8 mouse cellular contexts compared by ENCODE assay signal in the genomic region with DNA sequence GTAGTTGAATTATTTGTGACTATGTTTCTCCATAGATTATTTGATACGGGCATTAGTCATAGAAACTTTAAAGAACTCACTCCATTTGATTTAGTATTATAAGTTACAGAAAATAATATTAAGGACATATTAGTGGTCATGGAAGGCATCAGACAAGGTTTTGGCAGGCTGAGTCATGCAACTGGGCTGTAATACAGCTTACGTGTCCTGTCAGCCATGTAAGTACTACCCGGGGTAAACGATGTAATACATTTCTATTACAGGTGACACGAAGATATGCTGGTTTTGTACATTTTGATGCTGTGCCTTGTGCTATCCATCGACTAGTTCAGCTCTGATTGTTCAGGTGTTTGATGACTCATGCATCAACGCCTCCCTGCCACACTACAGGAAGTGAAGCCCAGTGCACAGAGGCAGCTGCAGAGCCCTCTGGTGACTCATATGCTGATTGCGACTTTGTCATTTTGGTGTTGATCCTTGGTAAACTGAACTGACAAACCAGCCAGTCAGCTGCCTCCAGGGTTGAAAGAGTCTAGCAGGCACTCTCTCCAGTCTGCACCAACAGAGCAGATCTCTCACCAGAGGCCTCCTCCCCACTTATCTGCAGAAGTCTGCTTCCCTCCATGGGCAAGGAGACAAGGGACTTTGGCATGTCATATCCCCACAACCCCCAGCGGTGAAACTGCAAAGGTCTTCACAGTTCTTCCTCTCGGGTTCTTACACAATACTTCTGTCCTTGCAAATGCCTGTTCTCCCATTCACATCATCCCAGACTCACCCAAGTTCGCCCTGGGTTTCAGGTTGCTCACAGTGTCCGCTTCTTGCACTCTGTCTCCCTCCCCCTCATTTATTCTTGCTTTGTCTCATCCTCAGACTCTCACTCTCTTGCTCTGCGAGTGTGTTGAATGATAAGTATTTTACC.
DNase-seq lines count a peak whose midpoint lies in the region; ATAC-seq and TF ChIP-seq lines count a peak whose summit lies in the region.

No protein-coding gene starts in this region.

- H3K27me3 ChIP-seq in forebrain, postnatal 0 days (ENCODE audit: insufficient read depth, low read length) = no peaks in the 10 kb centered on the region
- H3K27me3 ChIP-seq in forebrain, embryonic 16.5 days (replicated peaks; ENCODE audit: control insufficient read depth, insufficient read depth, low read length) = no peaks in the 10 kb centered on the region

- H3K4me3 ChIP-seq in forebrain, postnatal 0 days (ENCODE audit: low read depth, low read length) = no peak overlapping the region
- H3K4me3 ChIP-seq in forebrain, embryonic 16.5 days (replicated peaks; ENCODE audit: low read length) = no peak overlapping the region

- TF ChIP-seq CTCF in forebrain, postnatal 0 days (IDR thresholded peaks at IDR 0.05; ENCODE audit: low read depth) = no peak

- no peak overlapping the region for H3K4me2 ChIP-seq in forebrain, postnatal 0 days (ENCODE audit: low read depth)
- no peak overlapping the region for H3K4me2 ChIP-seq in forebrain, embryonic 16.5 days (ENCODE audit: low read length)

- peak; percentile 54; the same call in 1 of the 2 replicates for ATAC-seq in forebrain, postnatal 0 days
- ATAC-seq in forebrain, embryonic 16.5 days = no peak

- WGBS in forebrain, postnatal 0 days = 73% methylated on average over 13 of the region's 13 CpGs
- 76% methylated on average over 13 of the region's 13 CpGs for WGBS in forebrain, embryonic 16.5 days

- H3K9ac ChIP-seq in forebrain, postnatal 0 days = no peak overlapping the region
- H3K9ac ChIP-seq in forebrain, embryonic 16.5 days (replicated peaks; ENCODE audit: low read depth, low read length) = no peak overlapping the region

- no peaks in the 10 kb centered on the region for H3K9me3 ChIP-seq in forebrain, postnatal 0 days (ENCODE audit: low read length)
- no peaks in the 10 kb centered on the region for H3K9me3 ChIP-seq in forebrain, embryonic 16.5 days (ENCODE audit: control insufficient read depth, low read length)

- no peaks in the 10 kb centered on the region for H3K4me1 ChIP-seq in forebrain, postnatal 0 days (ENCODE audit: insufficient read depth)
- no peaks in the 10 kb centered on the region for H3K4me1 ChIP-seq in forebrain, embryonic 16.5 days (replicated peaks; ENCODE audit: control insufficient read depth, insufficient read depth, low read length)

- no peak for DNase-seq in forebrain, postnatal 0 days
- peak; percentile 43 for DNase-seq in right cerebral cortex, adult 18-20 months
- no peak for DNase-seq in right cerebral cortex, postnatal 4 days
- DNase-seq in adrenal gland, postnatal 36 days = peak; percentile 28 to 53
- DNase-seq in naive thymus-derived CD4-positive, alpha-beta T cell, adult 2 months (ENCODE audit: low read depth) = peak; percentile 9
- no peak for DNase-seq in yolk sac, embryonic 10.5 days (ENCODE audit: low spot score)
- DNase-seq in lung, postnatal 25 days (ENCODE audit: low spot score) = no peak

- H3K36me3 ChIP-seq in forebrain, postnatal 0 days (ENCODE audit: insufficient read depth) = no peaks in the 10 kb centered on the region
- H3K36me3 ChIP-seq in forebrain, embryonic 16.5 days (ENCODE audit: control insufficient read depth, insufficient read depth) = no peaks in the 10 kb centered on the region

- no peak overlapping the region for H3K27ac ChIP-seq in forebrain, postnatal 0 days (ENCODE audit: low read depth, low read length)
- H3K27ac ChIP-seq in forebrain, embryonic 16.5 days (ENCODE audit: low read length) = no peak overlapping the region

Comparison
In these comparisons a context has a peak if more than half of its experiments do, and no peak if none do; other contexts are left out.
1. DNase-seq: peak in right cerebral cortex, adult 18-20 months (single experiment), adrenal gland, postnatal 36 days (2 of 2) and naive thymus-derived CD4-positive, alpha-beta T cell, adult 2 months (single experiment); none in forebrain, postnatal 0 days (single experiment), right cerebral cortex, postnatal 4 days (single experiment), yolk sac, embryonic 10.5 days (single experiment) and lung, postnatal 25 days (single experiment).